16 mouse cellular contexts compared by ENCODE assay signal in genomic region chr14:100423790-100424189, GRCm38 (mm10).
DNase-seq lines count a peak whose midpoint lies in the region; ATAC-seq and TF ChIP-seq lines count a peak whose summit lies in the region.
"Had no signal": no experiment of that assay in that cellular context is flagged by ENCODE, and none has a peak within 500 bp of the region (broad histone marks: within the 10 kb centered on the region; RNA-seq: fewer than 3 reads in every experiment).

No protein-coding gene starts in this region.

- H3K4me1 ChIP-seq in intestine, embryonic 16.5 days (ENCODE audit: control insufficient read depth, insufficient read depth, low read length), result no peaks in the 10 kb centered on the region
- no peaks in the 10 kb centered on the region for H3K4me1 ChIP-seq in intestine, postnatal 0 days (replicated peaks; ENCODE audit: control insufficient read depth, insufficient read depth, low read length)
- H3K4me1 ChIP-seq in midbrain, postnatal 0 days (ENCODE audit: insufficient read depth, low read length), result no peaks in the 10 kb centered on the region
- H3K4me1 ChIP-seq in midbrain, embryonic 14.5 days (ENCODE audit: control insufficient read depth, insufficient read depth, low read length), result no peaks in the 10 kb centered on the region
- H3K4me1 ChIP-seq in thymus, adult 2 months (replicated peaks; ENCODE audit: control insufficient read depth, insufficient read depth, low read length), result no peaks in the 10 kb centered on the region
- H3K4me1 ChIP-seq: limb, embryonic 15.5 days; lung, embryonic 15.5 days had no signal

- no peaks in the 10 kb centered on the region for H3K27me3 ChIP-seq in intestine, embryonic 16.5 days (replicated peaks; ENCODE audit: control insufficient read depth, insufficient read depth, low read length)
- no peaks in the 10 kb centered on the region for H3K27me3 ChIP-seq in intestine, postnatal 0 days (replicated peaks; ENCODE audit: control insufficient read depth, insufficient read depth, low read length)
- no peaks in the 10 kb centered on the region for H3K27me3 ChIP-seq in midbrain, postnatal 0 days (ENCODE audit: insufficient read depth, low read length)
- H3K27me3 ChIP-seq in midbrain, embryonic 14.5 days (ENCODE audit: control insufficient read depth, insufficient read depth, low read length), result no peaks in the 10 kb centered on the region
- no peaks in the 10 kb centered on the region for H3K27me3 ChIP-seq in thymus, adult 2 months (ENCODE audit: control insufficient read depth, insufficient read depth, low read length)
- H3K27me3 ChIP-seq: limb, embryonic 15.5 days; lung, embryonic 15.5 days had no signal

- H3K36me3 ChIP-seq in intestine, embryonic 16.5 days (ENCODE audit: control insufficient read depth, insufficient read depth, low read length), result no peaks in the 10 kb centered on the region
- H3K36me3 ChIP-seq in intestine, postnatal 0 days (ENCODE audit: control insufficient read depth, insufficient read depth), result no peaks in the 10 kb centered on the region
- no peaks in the 10 kb centered on the region for H3K36me3 ChIP-seq in midbrain, postnatal 0 days (ENCODE audit: insufficient read depth, low read length)
- no peaks in the 10 kb centered on the region for H3K36me3 ChIP-seq in midbrain, embryonic 14.5 days (ENCODE audit: control insufficient read depth, insufficient read depth, low read length)
- no peaks in the 10 kb centered on the region for H3K36me3 ChIP-seq in thymus, adult 2 months (ENCODE audit: control insufficient read depth, insufficient read depth, low read length)
- H3K36me3 ChIP-seq: limb, embryonic 15.5 days; lung, embryonic 15.5 days had no signal

- H3K9ac ChIP-seq in intestine, embryonic 16.5 days (ENCODE audit: low read depth, low read length), result no peak overlapping the region
- no peak overlapping the region for H3K9ac ChIP-seq in intestine, postnatal 0 days (ENCODE audit: low read depth, low read length)
- no peak overlapping the region for H3K9ac ChIP-seq in midbrain, postnatal 0 days (replicated peaks; ENCODE audit: low read length, poor library complexity, severe bottlenecking)
- no peak overlapping the region for H3K9ac ChIP-seq in midbrain, embryonic 14.5 days (replicated peaks; ENCODE audit: low read length)
- H3K9ac ChIP-seq: limb, embryonic 15.5 days; lung, embryonic 15.5 days had no signal

- no peak for TF ChIP-seq CTCF in intestine, postnatal 0 days (IDR thresholded peaks at IDR 0.05; ENCODE audit: low read depth)
- no peak for TF ChIP-seq CTCF in midbrain, postnatal 0 days (IDR thresholded peaks at IDR 0.05)
- TF ChIP-seq CTCF in thymus, adult 2 months (IDR thresholded peaks at IDR 0.05; ENCODE audit: borderline replicate concordance, control insufficient read depth, extremely low read depth, insufficient read depth, low read length, poor library complexity), result no peak

- H3K9me3 ChIP-seq in intestine, embryonic 16.5 days (ENCODE audit: control insufficient read depth, low read length), result no peaks in the 10 kb centered on the region
- no peaks in the 10 kb centered on the region for H3K9me3 ChIP-seq in intestine, postnatal 0 days (ENCODE audit: control insufficient read depth)
- H3K9me3 ChIP-seq in midbrain, postnatal 0 days (ENCODE audit: low read length), result no peaks in the 10 kb centered on the region
- H3K9me3 ChIP-seq in midbrain, embryonic 14.5 days (ENCODE audit: control insufficient read depth, low read length), result no peaks in the 10 kb centered on the region
- H3K9me3 ChIP-seq: limb, embryonic 15.5 days; lung, embryonic 15.5 days had no signal

- no peak overlapping the region for H3K4me3 ChIP-seq in intestine, embryonic 16.5 days (ENCODE audit: low read length)
- H3K4me3 ChIP-seq in intestine, postnatal 0 days (ENCODE audit: low read depth, low read length), result no peak overlapping the region
- H3K4me3 ChIP-seq in midbrain, postnatal 0 days (ENCODE audit: low read depth, low read length), result no peak overlapping the region
- no peak overlapping the region for H3K4me3 ChIP-seq in midbrain, embryonic 14.5 days (replicated peaks; ENCODE audit: low read depth, low read length)
- H3K4me3 ChIP-seq in thymus, adult 2 months (ENCODE audit: control insufficient read depth, insufficient read depth, low read length), result no peak overlapping the region
- H3K4me3 ChIP-seq: erythroblast, embryonic 14.5 days; limb, embryonic 15.5 days; lung, embryonic 15.5 days had no signal

- 59% methylated on average over 4 of the region's 4 CpGs for WGBS in intestine, embryonic 16.5 days
- WGBS in intestine, postnatal 0 days, result 61% methylated on average over 4 of the region's 4 CpGs
- WGBS in midbrain, postnatal 0 days, result 66% methylated on average over 4 of the region's 4 CpGs
- WGBS in midbrain, embryonic 14.5 days, result 77% methylated on average over 4 of the region's 4 CpGs
- 76% methylated on average over 4 of the region's 4 CpGs for WGBS in thymus, adult 2 months

- peak; percentile 37 for DNase-seq in midbrain, postnatal 0 days (ENCODE audit: low spot score)
- DNase-seq in midbrain, embryonic 14.5 days, result no peak
- DNase-seq in fibroblast of lung, adult 2 months (ENCODE audit: low read depth), result peak; percentile 27
- DNase-seq in skeletal muscle tissue, adult 2 months (ENCODE audit: low read depth, low spot score), result peak; percentile 91
- DNase-seq in right cerebral cortex, postnatal 4 days, result no peak
- DNase-seq in thymus, adult 2 months, result no peak
- DNase-seq: cerebellum, adult 18-20 months; embryo, embryonic 11 days; kidney, adult 2 months; kidney, postnatal 25 days; thymus, postnatal 25 days had no signal

- TF ChIP-seq POLR2A in thymus, adult 2 months (IDR thresholded peaks at IDR 0.05; ENCODE audit: control insufficient read depth, extremely low read depth, insufficient read depth, low read length, poor library complexity), result no peak

- no peak overlapping the region for H3K4me2 ChIP-seq in intestine, embryonic 16.5 days (ENCODE audit: low read depth, low read length)
- no peak overlapping the region for H3K4me2 ChIP-seq in intestine, postnatal 0 days (replicated peaks; ENCODE audit: low read depth)
- no peak overlapping the region for H3K4me2 ChIP-seq in midbrain, postnatal 0 days (ENCODE audit: low read depth, low read length, poor library complexity, severe bottlenecking)
- H3K4me2 ChIP-seq in midbrain, embryonic 14.5 days (ENCODE audit: low read length), result no peak overlapping the region
- H3K4me2 ChIP-seq: limb, embryonic 15.5 days; lung, embryonic 15.5 days had no signal

- H3K27ac ChIP-seq in intestine, embryonic 16.5 days (ENCODE audit: low read length), result no peak overlapping the region
- no peak overlapping the region for H3K27ac ChIP-seq in intestine, postnatal 0 days (ENCODE audit: low read depth, low read length)
- H3K27ac ChIP-seq in midbrain, postnatal 0 days (ENCODE audit: low read depth, low read length), result no peak overlapping the region
- H3K27ac ChIP-seq in midbrain, embryonic 14.5 days (replicated peaks; ENCODE audit: low read depth, low read length), result no peak overlapping the region
- no peak overlapping the region for H3K27ac ChIP-seq in thymus, adult 2 months (ENCODE audit: control insufficient read depth, insufficient read depth, low read length)
- H3K27ac ChIP-seq: limb, embryonic 15.5 days; lung, embryonic 15.5 days had no signal

- ATAC-seq in intestine, embryonic 16.5 days, result peak; percentile 38; the same call in 1 of the 2 replicates
- ATAC-seq in intestine, postnatal 0 days, result no peak
- no peak; the same call in 1 of the 2 replicates for ATAC-seq in midbrain, postnatal 0 days (ENCODE audit: low FRiP score)
- no peak for ATAC-seq in midbrain, embryonic 14.5 days (ENCODE audit: low FRiP score, low TSS enrichment)

Comparison
In these comparisons a context has a peak if more than half of its experiments do, and no peak if none do; other contexts are left out.
1. DNase-seq: peak in midbrain, postnatal 0 days (single experiment), fibroblast of lung, adult 2 months (single experiment) and skeletal muscle tissue, adult 2 months (single experiment); none in midbrain, embryonic 14.5 days (single experiment), right cerebral cortex, postnatal 4 days (single experiment) and thymus, adult 2 months (single experiment).